Mouse (Mus musculus) lung, embryonic 15.5 days (tissue): ENCODE results near the gene Adam17. TPM values are rescaled to one million over a fixed set of nuclear protein-coding genes. Genes with fewer than 3 reads are reported as not detected.

ENCODE experiments used
- ATAC-seq: fragments of 200-750 bp; cut with Nextera tagmentation; 2 replicates; pipeline ENCODE4 v1.8.0; 2017; ENCODE audit warnings: moderate number of reproducible peaks, borderline replicate concordance; ENCODE audit not compliant: low FRiP score, low TSS enrichment; ENCODE audit errors: extremely low read depth
- H3K27ac ChIP-seq: fragments of 300-500 bp; sonication (generic); 2 replicates; pipeline ENCODE4 v1.5.1; 2015; ENCODE audit warnings: moderate library complexity, mild to moderate bottlenecking, inconsistent platforms
- H3K27me3 ChIP-seq: fragments of 300-500 bp; sonication (generic); 2 replicates; pipeline ENCODE4 v1.6.1; 2015; ENCODE audit warnings: inconsistent platforms
- H3K36me3 ChIP-seq: fragments of 300-500 bp; sonication (generic); 2 replicates; pipeline ENCODE4 v1.6.1; 2015; ENCODE audit warnings: inconsistent platforms
- H3K4me1 ChIP-seq: fragments of 300-500 bp; sonication (generic); 2 replicates; pipeline ENCODE4 v1.6.1; 2015; ENCODE audit warnings: inconsistent platforms
- H3K4me2 ChIP-seq: fragments of 300-500 bp; sonication (generic); 2 replicates; pipeline ENCODE4 v1.6.1; 2015; ENCODE audit warnings: inconsistent platforms, mild to moderate bottlenecking, moderate library complexity
- H3K4me3 ChIP-seq: fragments of 300-500 bp; sonication (generic); 2 replicates; pipeline ENCODE4 v1.5.1; 2015; ENCODE audit warnings: mild to moderate bottlenecking, inconsistent platforms
- H3K9ac ChIP-seq: fragments of 300-500 bp; sonication (generic); 2 replicates; pipeline ENCODE4 v1.6.1; 2015; ENCODE audit warnings: inconsistent platforms
- H3K9me3 ChIP-seq: fragments of 300-500 bp; sonication (generic); 2 replicates; pipeline ENCODE4 v1.6.1; 2016; ENCODE audit warnings: inconsistent platforms
- WGBS: fragments of 180-500 bp; shearing (Covaris S2); methylation state at CpG from one replicate; pipeline ENCODE4 v1.1.7; 2015; 5-methylcytosine and 5-hydroxymethylcytosine counted together
- polyA plus RNA-seq: library from polyadenylated mRNA; unstranded; fragments of >200 nt; fragmentation: Nextera tagmentation; extraction: Ambion mirVana; gene quantifications from 2 replicates; pipeline ENCODE4 v1.2.1, GENCODE M21; 2015

Adam17 gene
- polyA plus RNA-seq, 1 experiment from 2014 or later, result 46.6 TPM

- 90% methylated on average over 7 of the region's 7 CpGs for WGBS
- H3K27ac ChIP-seq, result no peak overlapping the region
- H3K9me3 ChIP-seq, result no peaks in the 10 kb centered on the region
- H3K9ac ChIP-seq, result no peak overlapping the region
- peaks cover 50% of the 10 kb centered on the region for H3K36me3 ChIP-seq
- H3K4me3 ChIP-seq, result no peak overlapping the region
- H3K27me3 ChIP-seq, result no peaks in the 10 kb centered on the region
- no peak for ATAC-seq
- no peaks in the 10 kb centered on the region for H3K4me1 ChIP-seq
- H3K4me2 ChIP-seq, result no peak overlapping the region
Observed at GRCm38 (mm10) chr12:21346972-21347371, 26.5 kb downstream of the Adam17 start.

DNA sequence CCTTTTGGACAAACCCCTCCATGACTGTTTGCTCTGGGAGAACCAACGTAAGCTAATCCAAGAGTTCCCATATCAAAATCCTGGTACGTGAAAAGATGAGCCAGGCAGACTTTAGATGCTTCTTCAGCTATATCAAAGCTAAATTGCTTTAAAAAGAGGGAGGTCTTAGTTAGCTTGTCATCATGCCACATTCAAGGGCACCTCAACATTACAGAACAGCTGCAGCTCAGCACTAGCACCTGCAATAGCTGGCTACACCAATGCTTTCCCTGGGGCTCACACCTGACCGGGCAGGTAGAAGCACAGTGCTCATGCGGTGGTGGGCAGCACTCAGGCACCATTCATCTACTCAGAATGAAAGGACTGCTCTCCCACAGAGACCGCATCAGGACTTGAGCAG lies 32.8 kb downstream of the Adam17 start:
- H3K4me3 ChIP-seq, result no peak overlapping the region
- peaks cover 38% of the 10 kb centered on the region for H3K36me3 ChIP-seq
- H3K9ac ChIP-seq, result no peak overlapping the region
- no peak overlapping the region for H3K27ac ChIP-seq
- H3K4me2 ChIP-seq, result no peak overlapping the region
- ATAC-seq, result no peak
- H3K9me3 ChIP-seq, result no peaks in the 10 kb centered on the region
- WGBS, result 93% methylated on average over 5 of the region's 5 CpGs
- H3K4me1 ChIP-seq, result no peaks in the 10 kb centered on the region
- H3K27me3 ChIP-seq, result no peaks in the 10 kb centered on the region

- no peaks in the 10 kb centered on the region for H3K9me3 ChIP-seq
- no peak overlapping the region for H3K4me2 ChIP-seq
- H3K36me3 ChIP-seq, result peaks cover 48% of the 10 kb centered on the region
- ATAC-seq, result no peak
- H3K4me1 ChIP-seq, result no peaks in the 10 kb centered on the region
- H3K27me3 ChIP-seq, result no peaks in the 10 kb centered on the region
- H3K4me3 ChIP-seq, result no peak overlapping the region
- H3K27ac ChIP-seq, result no peak overlapping the region
- H3K9ac ChIP-seq, result no peak overlapping the region
- 91% methylated on average over 5 of the region's 5 CpGs for WGBS
Observed at GRCm38 (mm10) chr12:21337171-21337570, 36.3 kb downstream of the Adam17 start.

DNA sequence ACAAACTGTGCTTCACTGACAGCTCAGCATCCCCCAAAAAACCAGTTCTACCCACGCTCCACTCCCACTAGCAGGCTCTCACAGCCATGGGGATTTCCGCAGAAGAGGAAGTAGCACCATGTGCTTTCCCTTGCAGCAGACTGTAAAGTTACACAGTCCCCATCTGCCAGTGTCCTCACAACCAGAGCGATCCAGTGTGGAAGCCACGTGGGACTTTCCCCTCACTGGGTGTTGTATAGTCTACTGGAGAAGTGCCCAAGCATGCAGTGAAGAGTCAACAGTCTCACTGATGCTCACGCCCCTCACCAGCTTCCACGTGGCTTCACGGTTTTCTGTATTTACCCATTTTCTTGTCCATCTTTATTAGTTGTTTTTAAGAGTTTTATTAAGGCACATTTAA lies 37.6 kb downstream of the Adam17 start:
- no peaks in the 10 kb centered on the region for H3K27me3 ChIP-seq
- WGBS, result 80% methylated on average over 7 of the region's 7 CpGs
- H3K4me2 ChIP-seq, result no peak overlapping the region
- H3K9me3 ChIP-seq, result no peaks in the 10 kb centered on the region
- no peak overlapping the region for H3K4me3 ChIP-seq
- no peaks in the 10 kb centered on the region for H3K4me1 ChIP-seq
- H3K27ac ChIP-seq, result no peak overlapping the region
- ATAC-seq, result no peak
- no peak overlapping the region for H3K9ac ChIP-seq
- H3K36me3 ChIP-seq, result peaks cover 55% of the 10 kb centered on the region

- no peak overlapping the region for H3K4me3 ChIP-seq
- peaks cover 58% of the 10 kb centered on the region for H3K36me3 ChIP-seq
- no peaks in the 10 kb centered on the region for H3K9me3 ChIP-seq
- 86% methylated on average over 5 of the region's 5 CpGs for WGBS
- H3K27me3 ChIP-seq, result no peaks in the 10 kb centered on the region
- H3K9ac ChIP-seq, result no peak overlapping the region
- H3K4me1 ChIP-seq, result no peaks in the 10 kb centered on the region
- no peak overlapping the region for H3K27ac ChIP-seq
- H3K4me2 ChIP-seq, result no peak overlapping the region
- no peak for ATAC-seq
Observed at GRCm38 (mm10) chr12:21333766-21334165, 39.7 kb downstream of the Adam17 start.

GRCm38 (mm10) chr12:21333021-21333420 lies 40.4 kb downstream of the Adam17 start:
- H3K4me1 ChIP-seq, result no peaks in the 10 kb centered on the region
- no peak overlapping the region for H3K27ac ChIP-seq
- no peaks in the 10 kb centered on the region for H3K27me3 ChIP-seq
- 90% methylated on average over 7 of the region's 7 CpGs for WGBS
- no peak for ATAC-seq
- no peak overlapping the region for H3K4me2 ChIP-seq
- H3K4me3 ChIP-seq, result no peak overlapping the region
- H3K9ac ChIP-seq, result no peak overlapping the region
- peaks cover 65% of the 10 kb centered on the region for H3K36me3 ChIP-seq
- H3K9me3 ChIP-seq, result no peaks in the 10 kb centered on the region

DNA sequence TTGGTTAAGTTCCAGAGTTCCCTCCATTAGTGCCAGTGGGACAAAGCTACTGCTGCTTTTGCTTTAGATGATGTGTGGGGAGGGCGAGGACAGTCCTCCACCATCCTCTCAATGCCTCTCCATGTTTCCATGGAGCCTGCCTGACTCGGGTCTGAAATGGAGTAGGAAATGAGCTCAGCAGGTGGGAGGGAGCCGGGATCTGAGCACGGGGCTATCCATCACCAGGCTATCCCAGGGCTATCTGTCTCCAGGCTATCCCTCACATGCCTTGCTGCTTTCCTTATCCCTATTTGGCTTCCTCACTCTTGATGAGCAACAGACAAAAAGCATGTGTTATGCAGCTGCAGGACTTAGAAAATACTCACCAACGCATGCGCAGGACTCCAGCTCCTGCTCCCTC lies 41.7 kb downstream of the Adam17 start:
- Histone ChIP-seq H3K4me1 (no peaks in the 10 kb centered on the region), H3K36me3 (peaks cover 78% of the 10 kb centered on the region), H3K9ac (no peak overlapping the region), H3K9me3 (no peaks in the 10 kb centered on the region), H3K27ac (no peak overlapping the region), H3K4me2 (no peak overlapping the region), H3K4me3 (no peak overlapping the region), H3K27me3 (no peaks in the 10 kb centered on the region)
- ATAC-seq, result no peak
- 86% methylated on average over 6 of the region's 6 CpGs for WGBS

- Histone ChIP-seq H3K4me3 (no peak overlapping the region), H3K9me3 (no peaks in the 10 kb centered on the region), H3K4me1 (no peaks in the 10 kb centered on the region), H3K27ac (no peak overlapping the region), H3K4me2 (no peak overlapping the region), H3K27me3 (no peaks in the 10 kb centered on the region), H3K36me3 (peaks cover 81% of the 10 kb centered on the region), H3K9ac (no peak overlapping the region)
- 83% methylated on average over 10 of the region's 10 CpGs for WGBS
- no peak for ATAC-seq
Observed at GRCm38 (mm10) chr12:21330961-21331576, 42.4 kb downstream of the Adam17 start.

DNA sequence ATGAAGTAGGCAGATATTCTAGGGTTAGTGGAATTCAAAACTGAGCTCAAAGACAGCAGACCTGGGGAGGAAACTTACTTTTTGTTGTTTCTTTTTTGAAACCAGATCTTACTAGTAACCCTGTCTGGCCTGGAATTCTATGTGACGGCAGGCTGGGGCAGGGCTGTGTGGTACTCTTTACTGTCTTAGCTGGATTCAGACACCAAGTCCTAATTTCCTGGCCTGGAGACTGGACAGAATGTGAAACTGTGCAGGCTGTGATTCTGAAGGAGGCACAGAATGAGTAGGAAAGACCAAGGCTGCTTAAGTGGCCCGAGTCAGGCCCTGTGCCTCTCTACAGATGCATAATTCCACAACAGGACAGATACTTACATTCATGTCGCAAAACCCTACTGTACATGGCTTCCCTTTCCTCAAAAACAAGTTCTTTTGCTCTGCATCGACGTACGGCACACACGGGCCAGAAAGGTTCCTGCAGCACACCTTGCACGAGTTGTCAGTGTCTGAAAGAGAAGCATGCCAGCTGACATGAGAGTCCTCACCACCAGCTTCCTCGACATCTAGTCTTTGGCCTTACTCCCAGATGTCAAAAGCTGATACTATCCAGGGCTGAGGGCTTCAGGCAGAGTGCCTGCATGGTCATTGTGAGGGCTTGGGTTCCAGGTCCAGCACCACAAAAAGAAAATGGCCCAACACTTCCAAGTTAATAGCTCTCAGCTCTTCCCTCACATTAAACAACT lies 43.6 kb downstream of the Adam17 start:
- Histone ChIP-seq H3K4me3 (no peak overlapping the region), H3K4me1 (no peaks in the 10 kb centered on the region), H3K4me2 (no peak overlapping the region), H3K27ac (no peak overlapping the region), H3K27me3 (no peaks in the 10 kb centered on the region), H3K36me3 (peaks cover 89% of the 10 kb centered on the region), H3K9me3 (no peaks in the 10 kb centered on the region), H3K9ac (no peak overlapping the region)
- WGBS, result 84% methylated on average over 9 of the region's 9 CpGs
- ATAC-seq, result no peak

DNA sequence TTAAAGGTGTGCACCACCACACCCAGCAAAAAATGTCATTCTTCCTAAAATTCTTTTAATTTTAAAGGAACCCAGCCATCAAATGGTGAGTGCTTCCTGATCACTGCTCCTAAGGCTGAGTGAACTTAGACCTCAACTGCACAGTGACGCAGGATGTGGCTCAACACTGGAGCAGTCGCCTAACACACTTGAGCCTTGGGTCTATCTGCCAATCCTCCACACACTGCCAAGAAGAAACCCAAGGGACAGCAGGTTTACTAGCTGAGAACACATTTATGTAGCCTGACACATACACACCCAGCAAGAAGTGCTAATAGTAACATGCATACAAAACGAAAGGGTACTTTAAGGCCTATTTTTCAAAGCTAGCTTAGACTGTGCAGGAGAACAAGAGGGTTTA lies 47.1 kb downstream of the Adam17 start:
- H3K36me3 ChIP-seq, result peaks cover 81% of the 10 kb centered on the region
- no peaks in the 10 kb centered on the region for H3K4me1 ChIP-seq
- H3K27me3 ChIP-seq, result no peaks in the 10 kb centered on the region
- H3K9me3 ChIP-seq, result no peaks in the 10 kb centered on the region
- H3K4me3 ChIP-seq, result no peak overlapping the region
- ATAC-seq, result no peak
- 94% methylated on average over 3 of the region's 3 CpGs for WGBS
- H3K9ac ChIP-seq, result no peak overlapping the region
- H3K4me2 ChIP-seq, result no peak overlapping the region
- no peak overlapping the region for H3K27ac ChIP-seq

DNA sequence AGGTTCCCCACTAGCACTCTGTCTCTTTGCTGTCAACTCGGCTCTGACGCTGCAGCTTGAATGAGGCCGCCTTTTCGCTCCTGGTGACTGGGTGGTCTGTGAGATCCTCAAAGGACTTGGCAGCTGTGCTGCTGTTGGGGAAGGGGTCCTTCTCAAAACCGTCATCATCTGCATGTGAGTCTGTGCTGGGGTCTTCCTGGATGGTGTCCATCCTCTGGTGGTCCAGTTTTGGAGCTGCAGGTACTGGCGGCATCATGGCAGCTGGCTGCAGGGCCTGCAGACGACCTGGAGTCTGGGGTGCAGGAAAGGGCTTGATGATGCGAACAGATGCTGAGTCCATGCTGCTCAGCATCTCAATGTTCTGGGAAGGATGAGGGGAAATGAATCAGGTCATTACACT lies 48.2 kb downstream of the Adam17 start:
- ATAC-seq, result no peak
- WGBS, result 89% methylated on average over 8 of the region's 8 CpGs
- H3K36me3 ChIP-seq, result peaks cover 71% of the 10 kb centered on the region
- no peak overlapping the region for H3K4me2 ChIP-seq
- no peaks in the 10 kb centered on the region for H3K9me3 ChIP-seq
- no peak overlapping the region for H3K4me3 ChIP-seq
- no peaks in the 10 kb centered on the region for H3K27me3 ChIP-seq
- no peak overlapping the region for H3K9ac ChIP-seq
- no peak overlapping the region for H3K27ac ChIP-seq
- no peaks in the 10 kb centered on the region for H3K4me1 ChIP-seq

- 79% methylated on average over 5 of the region's 5 CpGs for WGBS
- Histone ChIP-seq H3K4me2 (no peak overlapping the region), H3K27ac (no peak overlapping the region), H3K9ac (no peak overlapping the region), H3K27me3 (no peaks in the 10 kb centered on the region), H3K4me3 (no peak overlapping the region), H3K9me3 (no peaks in the 10 kb centered on the region), H3K4me1 (no peaks in the 10 kb centered on the region), H3K36me3 (peaks cover 61% of the 10 kb centered on the region)
- ATAC-seq, result no peak
Observed at GRCm38 (mm10) chr12:21324101-21324500, 49.3 kb downstream of the Adam17 start.
